Mouse (Mus musculus): ENCODE data around the gene Zfp329. TPM values are rescaled to one million over a fixed set of nuclear protein-coding genes. Genes with fewer than 3 reads are reported as not detected.
A peak's percentile ranks its signal among the peaks of the same experiment; 100 is the strongest.

Gene Zfp329
- not detected in 2 replicates for polyA plus RNA-seq (2012; ENCODE audit: insufficient read depth, insufficient read length, low replicate concordance, missing spikeins)

GRCm38 (mm10) chr7:12818521-12819295 is at the start of gene Zfp329:
Gene Zfp329 (minus strand): TSS chr7:12818858.
- Histone ChIP-seq H3K27ac (ENCODE audit: insufficient read depth, low read depth, low read length) (peak within 1 kb of the TSS; percentile 82), H3K4me1 (ENCODE audit: control insufficient read depth, insufficient read depth, low read length) (no peaks in the 10 kb centered on the region), H3K4me3 (ENCODE audit: insufficient read depth, low read depth, low read length) (peak within 1 kb of the TSS; percentile 84)
- under 1% methylated on average over 40 of the region's 40 CpGs for WGBS
- TF ChIP-seq CTCF (IDR thresholded peaks at IDR 0.05; ENCODE audit: insufficient read depth, low read depth, low read length) (no peak), POLR2A (IDR thresholded peaks at IDR 0.05; ENCODE audit: insufficient read depth, low read depth, low read length) (peak; percentile 96)

- no peak overlapping the region for H3K27ac ChIP-seq (ENCODE audit: insufficient read depth, low read depth, low read length)
- no peak for TF ChIP-seq POLR2A (IDR thresholded peaks at IDR 0.05; ENCODE audit: insufficient read depth, low read depth, low read length)
- no peak for TF ChIP-seq CTCF (IDR thresholded peaks at IDR 0.05; ENCODE audit: insufficient read depth, low read depth, low read length)
- no peaks in the 10 kb centered on the region for H3K4me1 ChIP-seq (ENCODE audit: control insufficient read depth, insufficient read depth, low read length)
- 91% methylated on average over 4 of the region's 4 CpGs for WGBS
- H3K4me3 ChIP-seq (ENCODE audit: insufficient read depth, low read depth, low read length), result peak overlapping the region; percentile 64
Measured at GRCm38 (mm10) chr7:12835779-12836178, 17.1 kb upstream of the Zfp329 start.

GRCm38 (mm10) chr7:12835193-12835671 is 16.6 kb upstream of the Zfp329 start:
- H3K27ac ChIP-seq (ENCODE audit: insufficient read depth, low read depth, low read length), result 0 out of 2 replicates have a peak overlapping the region, but pooled peaks have one; percentile 3
- no peaks in the 10 kb centered on the region for H3K4me1 ChIP-seq (ENCODE audit: control insufficient read depth, insufficient read depth, low read length)
- TF ChIP-seq POLR2A (IDR thresholded peaks at IDR 0.05; ENCODE audit: insufficient read depth, low read depth, low read length) (no peak), CTCF (IDR thresholded peaks at IDR 0.05; ENCODE audit: insufficient read depth, low read depth, low read length) (no peak)
- WGBS, result 8% methylated on average over 13 of the region's 13 CpGs
- H3K4me3 ChIP-seq (ENCODE audit: insufficient read depth, low read depth, low read length), result peak overlapping the region; percentile 64

GRCm38 (mm10) chr7:12834162-12835120 is 15.8 kb upstream of the Zfp329 start, which contains the start of gene Zfp110:
Gene Zfp110 (plus strand): TSS chr7:12834761.
- H3K4me1 ChIP-seq (ENCODE audit: control insufficient read depth, insufficient read depth, low read length), result no peaks in the 10 kb centered on the region
- TF ChIP-seq POLR2A (IDR thresholded peaks at IDR 0.05; ENCODE audit: insufficient read depth, low read depth, low read length) (peak; percentile 46), CTCF (IDR thresholded peaks at IDR 0.05; ENCODE audit: insufficient read depth, low read depth, low read length) (0 out of 2 replicates have a peak, but pooled peaks have one; percentile 6)
- 3% methylated on average over 47 of the region's 47 CpGs for WGBS
- 0 out of 2 replicates have a peak within 1 kb of the TSS, but pooled peaks have one; percentile 3 for H3K27ac ChIP-seq (ENCODE audit: insufficient read depth, low read depth, low read length)
- peak within 1 kb of the TSS; percentile 64 for H3K4me3 ChIP-seq (ENCODE audit: insufficient read depth, low read depth, low read length)

GRCm38 (mm10) chr7:12815566-12815965 is 3.1 kb downstream of the Zfp329 start:
- no peaks in the 10 kb centered on the region for H3K4me1 ChIP-seq (ENCODE audit: control insufficient read depth, insufficient read depth, low read length)
- 97% methylated on average over 8 of the region's 8 CpGs for WGBS
- H3K4me3 ChIP-seq (ENCODE audit: insufficient read depth, low read depth, low read length), result no peak overlapping the region
- no peak overlapping the region for H3K27ac ChIP-seq (ENCODE audit: insufficient read depth, low read depth, low read length)
- no peak for TF ChIP-seq POLR2A (IDR thresholded peaks at IDR 0.05; ENCODE audit: insufficient read depth, low read depth, low read length)
- no peak for TF ChIP-seq CTCF (IDR thresholded peaks at IDR 0.05; ENCODE audit: insufficient read depth, low read depth, low read length)

GRCm38 (mm10) chr7:12803727-12804071 is 15.0 kb downstream of the Zfp329 start:
- peak overlapping the region; percentile 68 for H3K4me3 ChIP-seq (ENCODE audit: insufficient read depth, low read depth, low read length)
- H3K27ac ChIP-seq (ENCODE audit: insufficient read depth, low read depth, low read length), result peak overlapping the region; percentile 86
- H3K4me1 ChIP-seq (ENCODE audit: control insufficient read depth, insufficient read depth, low read length), result no peaks in the 10 kb centered on the region
- WGBS, result under 1% methylated on average over 16 of the region's 16 CpGs
- TF ChIP-seq POLR2A (IDR thresholded peaks at IDR 0.05; ENCODE audit: insufficient read depth, low read depth, low read length), result peak; percentile 36; the same call in 1 of the 2 replicates
- no peak for TF ChIP-seq CTCF (IDR thresholded peaks at IDR 0.05; ENCODE audit: insufficient read depth, low read depth, low read length)

- peak within 1 kb of the TSS; percentile 68 for H3K4me3 ChIP-seq (ENCODE audit: insufficient read depth, low read depth, low read length)
- no peaks in the 10 kb centered on the region for H3K4me1 ChIP-seq (ENCODE audit: control insufficient read depth, insufficient read depth, low read length)
- H3K27ac ChIP-seq (ENCODE audit: insufficient read depth, low read depth, low read length), result peak within 1 kb of the TSS; percentile 86
- TF ChIP-seq CTCF (IDR thresholded peaks at IDR 0.05; ENCODE audit: insufficient read depth, low read depth, low read length) (no peak), POLR2A (IDR thresholded peaks at IDR 0.05; ENCODE audit: insufficient read depth, low read depth, low read length) (peak; percentile 40; the same call in 1 of the 2 replicates)
- WGBS, result 2% methylated on average over 31 of the region's 31 CpGs
Measured at GRCm38 (mm10) chr7:12802866-12803726, 15.6 kb downstream of the Zfp329 start, which contains the start of gene Zscan18. Gene Zscan18 (minus strand): TSS chr7:12803635.

- no peaks in the 10 kb centered on the region for H3K4me1 ChIP-seq (ENCODE audit: control insufficient read depth, insufficient read depth, low read length)
- TF ChIP-seq CTCF (IDR thresholded peaks at IDR 0.05; ENCODE audit: insufficient read depth, low read depth, low read length), result no peak
- TF ChIP-seq POLR2A (IDR thresholded peaks at IDR 0.05; ENCODE audit: insufficient read depth, low read depth, low read length), result no peak
- 73% methylated on average over 1 of the region's 1 CpGs for WGBS
- no peak overlapping the region for H3K27ac ChIP-seq (ENCODE audit: insufficient read depth, low read depth, low read length)
- H3K4me3 ChIP-seq (ENCODE audit: insufficient read depth, low read depth, low read length), result no peak overlapping the region
Measured at GRCm38 (mm10) chr7:12799554-12799953, 19.1 kb downstream of the Zfp329 start.
